Mouse (Mus musculus) left cerebral cortex, adult 8-10 months (tissue): ENCODE data around the gene Znhit2. TPM values are rescaled to one million over a fixed set of nuclear protein-coding genes. Genes with fewer than 3 reads are reported as not detected.

ENCODE experiments used
- DNase-seq, 2 experiments: peaks; one replicate each; pipeline ENCODE4 v3.0.0; 2022; ENCODE audit warnings: low spot score in 2 of 2
- total RNA-seq, 4 experiments: library from RNA; stranded (reverse); gene quantifications; 2 replicates each; pipeline ENCODE4 v1.2.4; 2022

The Znhit2 gene
- total RNA-seq, 4 experiments from 2014 or later, result 33.0 to 38.8 (median 37.3) TPM

GRCm38 (mm10) chr19:6046294-6047153 is 14.5 kb upstream of the Znhit2 start, which contains the start of gene Syvn1:
Syvn1 (plus strand) TSS chr19:6046576.
- DNase-seq, result peak; percentile 87 to 92

GRCm38 (mm10) chr19:6047154-6047898 is 13.7 kb upstream of the Znhit2 start:
- no peak for DNase-seq

GRCm38 (mm10) chr19:6047899-6048166 is 13.2 kb upstream of the Znhit2 start:
- DNase-seq, result no peak

GRCm38 (mm10) chr19:6048681-6049410 is 12.1 kb upstream of the Znhit2 start:
- no peak for DNase-seq

- DNase-seq, result no peak
Observed at GRCm38 (mm10) chr19:6052516-6052915, 8.5 kb upstream of the Znhit2 start.

GRCm38 (mm10) chr19:6054296-6054695 is 6.7 kb upstream of the Znhit2 start:
- no peak for DNase-seq

- DNase-seq, result no peak
Observed at GRCm38 (mm10) chr19:6056696-6057095, 4.3 kb upstream of the Znhit2 start.

- peak; percentile 97 to 99 for DNase-seq
Observed at GRCm38 (mm10) chr19:6057313-6058096, 3.5 kb upstream of the Znhit2 start, which contains the start of the genes Mrpl49 and Fau. Mrpl49 (minus strand) TSS chr19:6057785. Fau (plus strand) TSS chr19:6057844.

- no peak for DNase-seq
Observed at GRCm38 (mm10) chr19:6058513-6058912, 2.5 kb upstream of the Znhit2 start.

GRCm38 (mm10) chr19:6058966-6059365 is 2.0 kb upstream of the Znhit2 start:
- no peak for DNase-seq

- no peak for DNase-seq
Observed at GRCm38 (mm10) chr19:6061641-6062302, 780 bp downstream of the Znhit2 start.

- DNase-seq, result no peak
Observed at GRCm38 (mm10) chr19:6062418-6062817, 1.4 kb downstream of the Znhit2 start.

- no peak for DNase-seq
Observed at GRCm38 (mm10) chr19:6063081-6063480, 2.1 kb downstream of the Znhit2 start.

GRCm38 (mm10) chr19:6066571-6066970 is 5.6 kb downstream of the Znhit2 start:
- DNase-seq, result no peak

GRCm38 (mm10) chr19:6067011-6067723 is 6.2 kb downstream of the Znhit2 start:
- DNase-seq, result peak; percentile 60 to 80

- peak; percentile 65 to 81 for DNase-seq
Observed at GRCm38 (mm10) chr19:6067724-6068415, 6.9 kb downstream of the Znhit2 start, which contains the start of gene Tm7sf2. Tm7sf2 (minus strand) TSS chr19:6068373.

GRCm38 (mm10) chr19:6068951-6069350 is 8.0 kb downstream of the Znhit2 start:
- no peak for DNase-seq

- DNase-seq, result no peak
Observed at GRCm38 (mm10) chr19:6069851-6070250, 8.9 kb downstream of the Znhit2 start.
